Mouse (Mus musculus): Measurements from ENCODE around the gene Ano6. TPM values are rescaled to one million over a fixed set of nuclear protein-coding genes. Genes with fewer than 3 reads are reported as not detected.

Ano6 gene
- total RNA-seq, 1 experiment from 2014 or later = 32.2 TPM

DNA sequence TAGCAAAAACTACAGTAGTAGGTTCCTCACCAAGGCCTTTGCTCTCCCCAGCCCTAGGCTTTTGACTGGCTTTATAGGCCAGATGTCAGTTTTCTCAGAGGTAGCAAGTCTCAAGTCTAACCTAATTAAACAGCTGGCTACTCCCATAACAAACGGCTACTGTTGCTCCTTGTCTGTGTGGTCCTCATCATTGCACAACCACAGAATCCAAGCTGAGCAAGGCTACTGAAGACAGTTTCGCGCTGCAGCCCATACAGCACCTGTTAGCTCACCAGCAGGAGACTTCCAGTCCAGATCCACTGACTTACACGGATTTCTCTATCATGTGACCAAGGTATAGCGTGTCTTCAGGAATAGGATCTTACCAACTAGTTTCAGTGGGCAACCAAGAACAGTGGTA, 55.5 kb downstream of the Ano6 start:
- no peak for ATAC-seq (replicated peaks; ENCODE audit: low read depth, poor library complexity, severe bottlenecking)

- peak; percentile 55 for ATAC-seq (replicated peaks; ENCODE audit: low read depth, poor library complexity, severe bottlenecking)
Observed at GRCm38 (mm10) chr15:95848493-95849064, 57.9 kb downstream of the Ano6 start.

DNA sequence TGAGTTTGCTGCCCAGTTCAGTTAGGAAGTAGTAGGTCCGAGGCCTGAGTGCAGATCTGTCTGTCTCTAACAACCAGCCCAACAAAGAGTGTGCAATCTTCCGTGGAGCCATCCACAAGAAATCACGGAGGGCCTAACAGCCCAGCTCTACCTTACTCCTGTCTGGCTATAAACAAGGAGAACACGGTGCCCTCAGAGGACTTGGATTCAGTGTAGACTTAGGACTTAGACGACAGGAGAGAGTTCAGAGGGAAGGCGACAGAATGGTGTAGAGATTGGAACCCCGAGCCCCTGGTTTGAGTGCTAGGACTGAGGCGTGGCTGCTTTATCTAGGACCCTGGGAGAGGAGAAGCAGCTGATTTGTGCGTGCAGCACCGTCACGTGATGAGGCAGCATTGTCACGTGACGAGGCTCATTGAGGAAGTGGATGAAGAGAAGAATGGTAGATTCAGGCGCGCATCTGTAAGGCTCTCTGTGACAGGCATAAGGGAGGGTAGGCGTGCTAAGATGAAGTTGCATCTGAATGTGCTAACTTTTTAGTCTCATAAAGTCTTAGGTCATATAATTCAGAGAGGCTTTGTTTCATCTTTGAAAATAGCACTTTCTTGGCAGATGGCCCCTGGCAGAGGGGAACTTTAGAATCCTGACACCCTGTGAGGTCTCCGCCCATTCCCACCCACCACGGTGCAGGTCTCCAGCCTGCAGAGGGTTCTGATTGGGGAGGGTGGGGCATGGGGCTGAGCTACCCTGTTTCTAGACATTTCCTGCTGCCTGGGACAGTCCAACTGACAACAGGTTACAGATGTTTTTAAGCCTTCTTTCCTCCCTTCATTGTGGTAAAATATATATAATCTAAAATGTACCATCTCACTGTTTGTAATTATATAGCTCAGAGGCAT, 59.1 kb downstream of the Ano6 start:
- peak; percentile 41 for ATAC-seq (replicated peaks; ENCODE audit: low read depth, poor library complexity, severe bottlenecking)

DNA sequence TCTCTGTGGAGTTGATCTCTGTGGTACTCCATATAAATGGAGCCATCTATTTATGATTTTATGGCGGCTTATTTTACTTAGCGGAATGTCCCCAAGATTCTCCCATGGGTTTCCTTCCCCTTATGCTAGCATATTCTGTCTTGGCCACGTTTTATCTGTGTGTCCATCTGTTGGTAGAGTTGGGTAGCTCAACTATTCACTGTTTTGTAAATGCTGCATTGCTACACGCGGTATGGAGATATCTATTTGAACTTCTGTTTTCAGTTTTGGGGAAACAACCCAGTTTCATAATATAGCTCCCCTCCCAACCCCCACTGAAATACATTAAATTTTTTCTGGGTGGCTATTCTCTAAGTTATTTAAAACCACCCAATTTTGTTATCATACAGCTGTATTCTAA, 59.9 kb downstream of the Ano6 start:
- peak; percentile 91 for ATAC-seq (replicated peaks; ENCODE audit: low read depth, poor library complexity, severe bottlenecking)

- no peak for ATAC-seq (replicated peaks; ENCODE audit: low read depth, poor library complexity, severe bottlenecking)
Observed at GRCm38 (mm10) chr15:95855051-95855844, 64.6 kb downstream of the Ano6 start.

GRCm38 (mm10) chr15:95855953-95856352, 65.3 kb downstream of the Ano6 start:
- no peak for ATAC-seq (replicated peaks; ENCODE audit: low read depth, poor library complexity, severe bottlenecking)

GRCm38 (mm10) chr15:95856684-95857595, 66.3 kb downstream of the Ano6 start:
- no peak for ATAC-seq (replicated peaks; ENCODE audit: low read depth, poor library complexity, severe bottlenecking)

DNA sequence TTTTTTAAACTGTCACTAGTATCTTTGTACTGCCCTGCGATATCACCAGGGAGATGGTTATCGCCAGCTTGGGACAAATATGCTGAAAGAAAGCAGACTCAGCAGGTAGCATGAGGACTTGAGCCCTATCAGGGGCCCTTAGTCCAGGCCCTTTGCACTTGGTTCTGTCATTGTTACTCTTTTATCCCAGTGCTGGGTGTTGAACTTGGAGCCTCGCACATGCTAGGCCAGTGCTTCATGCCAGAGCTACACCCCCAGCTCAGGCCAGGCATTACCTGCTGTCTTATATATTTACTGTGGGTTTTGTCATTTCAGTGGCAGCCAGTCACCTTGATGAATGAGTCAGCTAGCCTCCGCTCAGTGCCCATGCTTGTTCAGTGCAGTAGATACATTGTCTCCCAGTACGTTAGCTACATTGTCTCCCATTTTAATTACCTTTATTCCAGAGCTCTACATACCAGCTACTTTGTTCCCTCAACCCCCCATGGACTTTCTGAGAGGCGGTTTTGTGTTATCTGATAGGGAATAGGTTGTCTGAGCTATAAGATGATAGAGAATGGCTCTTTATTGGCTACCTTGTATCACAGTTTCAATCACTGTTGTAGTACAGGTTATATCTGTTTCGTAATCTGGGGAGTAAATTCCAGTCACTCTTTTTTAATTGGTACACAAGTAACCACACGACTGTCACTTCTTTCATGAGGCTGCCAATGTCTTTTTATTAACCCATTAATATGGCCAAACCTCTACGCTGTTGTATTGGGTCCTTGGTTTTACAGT, 68.4 kb downstream of the Ano6 start:
- no peak for ATAC-seq (replicated peaks; ENCODE audit: low read depth, poor library complexity, severe bottlenecking)

GRCm38 (mm10) chr15:95863865-95864660, 73.4 kb downstream of the Ano6 start:
- no peak for ATAC-seq (replicated peaks; ENCODE audit: low read depth, poor library complexity, severe bottlenecking)

DNA sequence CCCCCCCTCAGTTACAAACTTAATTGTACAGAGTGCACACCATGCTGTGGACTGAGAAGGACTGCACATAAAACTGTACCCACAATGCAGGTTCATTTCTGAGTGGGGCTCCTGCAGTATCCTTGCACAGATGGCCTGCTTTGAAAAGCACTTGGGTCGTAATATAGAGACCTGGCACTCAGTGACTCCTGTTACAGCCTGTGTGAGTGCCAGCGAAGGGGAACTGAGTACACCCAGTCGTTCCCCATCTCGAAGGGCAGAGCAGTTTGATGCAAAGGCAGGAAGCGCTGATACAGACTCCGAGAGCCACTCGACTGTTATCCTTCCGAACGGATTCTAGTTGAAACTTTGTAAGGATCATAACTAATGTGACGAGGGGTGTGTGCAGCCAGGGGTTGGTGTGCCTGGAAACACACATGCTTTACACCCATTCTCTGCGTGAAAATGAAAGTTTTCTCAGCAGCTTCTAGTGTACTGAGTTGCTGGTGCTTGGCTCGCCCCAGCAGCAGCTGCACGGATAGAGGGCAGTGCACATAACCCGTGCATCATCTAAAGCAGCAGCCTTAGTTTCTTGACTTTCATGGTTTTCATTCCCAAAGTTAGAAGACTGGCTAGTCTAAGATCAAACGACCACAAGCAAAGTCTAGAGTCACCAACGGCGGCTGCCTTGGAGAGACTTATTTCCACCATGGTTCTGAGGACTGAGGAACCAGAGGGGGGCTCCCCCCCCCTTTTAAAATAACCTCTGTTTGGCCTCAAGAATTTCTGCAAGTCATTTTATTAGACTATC, 74.9 kb downstream of the Ano6 start:
- no peak for ATAC-seq (replicated peaks; ENCODE audit: low read depth, poor library complexity, severe bottlenecking)

DNA sequence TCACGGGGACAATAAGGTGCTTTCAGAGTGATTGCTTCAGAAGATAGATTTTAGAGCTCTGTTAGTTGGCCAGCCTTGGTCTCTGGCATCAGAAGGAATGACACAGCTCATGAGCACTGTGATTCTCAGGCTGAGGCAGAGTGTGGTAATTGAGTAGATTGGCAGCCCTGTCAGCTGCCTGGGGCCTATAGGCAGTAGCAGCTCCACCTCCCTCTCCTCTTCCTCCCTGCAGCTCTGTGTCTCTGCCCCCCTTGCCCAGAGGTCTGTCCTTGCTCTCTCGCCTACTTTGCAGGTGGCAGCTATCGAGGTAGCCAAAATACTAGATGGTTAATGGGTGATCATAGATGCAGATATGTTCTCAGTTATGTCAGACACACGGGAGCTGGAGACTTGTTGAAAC, 77.5 kb downstream of the Ano6 start:
- ATAC-seq (replicated peaks; ENCODE audit: low read depth, poor library complexity, severe bottlenecking) = no peak

DNA sequence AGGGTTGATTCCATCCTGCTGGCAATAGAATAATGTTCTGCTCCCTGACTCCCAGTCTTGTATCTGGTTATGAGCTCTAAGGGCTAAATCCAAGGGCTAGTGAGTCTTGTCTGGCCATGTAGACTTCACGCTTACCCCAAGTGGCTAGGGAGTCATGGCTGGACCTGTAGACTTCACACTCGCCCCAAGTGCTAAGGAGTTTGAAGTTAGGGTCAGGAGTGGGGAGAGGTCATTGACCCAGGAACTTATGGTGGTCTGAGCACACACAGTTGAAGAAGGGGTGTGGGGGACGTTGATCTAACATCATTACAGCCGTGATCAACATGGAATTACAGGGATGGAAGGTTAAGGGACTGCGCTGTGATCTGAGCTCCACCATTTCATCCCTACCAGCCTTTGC, 79.0 kb downstream of the Ano6 start:
- ATAC-seq (replicated peaks; ENCODE audit: low read depth, poor library complexity, severe bottlenecking) = no peak

DNA sequence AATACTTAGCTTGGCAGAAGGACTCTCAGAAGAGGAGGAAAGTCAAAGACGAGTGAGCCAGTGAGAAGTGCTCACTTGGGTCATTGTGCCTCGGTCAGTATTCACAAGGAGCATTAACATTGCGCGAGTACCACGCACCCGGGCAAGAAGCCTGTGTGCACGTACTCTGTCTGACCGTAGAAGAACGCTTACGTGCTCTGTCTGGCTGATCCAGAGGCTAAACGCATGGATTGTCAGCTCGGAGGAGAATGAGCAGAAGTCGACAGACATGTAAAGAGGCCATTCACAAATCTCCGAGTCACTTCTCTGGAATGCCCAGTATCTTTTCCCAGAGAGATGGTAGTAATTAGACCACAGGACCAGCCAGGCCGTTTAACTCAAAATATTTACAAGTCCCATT, 81.0 kb downstream of the Ano6 start:
- ATAC-seq (replicated peaks; ENCODE audit: low read depth, poor library complexity, severe bottlenecking) = no peak

DNA sequence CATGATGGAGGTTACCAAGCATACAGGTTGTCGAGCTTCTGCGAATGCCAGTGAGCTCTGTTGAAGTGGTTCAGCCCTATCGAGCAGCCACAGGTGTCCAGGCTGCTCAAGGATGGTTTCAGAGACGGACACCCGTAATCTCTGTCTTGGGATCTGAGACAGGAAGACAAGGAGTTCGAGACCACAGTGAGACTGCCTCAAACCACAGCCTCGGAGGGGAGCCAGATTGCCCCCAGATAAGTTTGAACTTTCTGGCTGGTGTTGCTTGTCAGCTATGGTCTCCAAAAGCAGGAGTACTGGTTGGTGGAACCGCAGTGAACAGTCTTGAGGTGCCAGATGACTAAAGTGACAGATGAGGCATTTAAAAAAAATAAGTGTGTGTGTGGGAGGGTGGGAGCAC, 81.8 kb downstream of the Ano6 start:
- peak; percentile 59 for ATAC-seq (replicated peaks; ENCODE audit: low read depth, poor library complexity, severe bottlenecking)

- no peak for ATAC-seq (replicated peaks; ENCODE audit: low read depth, poor library complexity, severe bottlenecking)
Observed at GRCm38 (mm10) chr15:95873276-95873675, 82.6 kb downstream of the Ano6 start.

DNA sequence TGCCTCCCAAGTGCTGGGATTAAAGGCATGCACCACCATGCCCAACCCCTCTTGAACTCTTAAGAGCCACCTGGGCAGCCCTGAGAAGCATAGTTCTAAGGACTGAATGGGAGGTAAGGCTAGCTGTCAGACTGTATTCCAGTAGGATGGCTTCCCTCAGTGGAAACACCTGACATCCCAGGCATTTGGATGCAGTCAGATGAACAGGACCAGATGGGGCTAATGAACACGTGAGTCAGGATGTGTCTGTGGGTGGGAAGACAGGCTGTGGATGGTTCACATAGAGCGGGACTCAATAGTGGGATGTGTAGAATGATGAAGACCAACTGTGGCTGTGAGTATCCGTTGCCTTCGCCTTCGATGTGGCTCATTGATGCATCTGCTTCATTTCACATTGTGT, 83.6 kb downstream of the Ano6 start:
- no peak for ATAC-seq (replicated peaks; ENCODE audit: low read depth, poor library complexity, severe bottlenecking)

DNA sequence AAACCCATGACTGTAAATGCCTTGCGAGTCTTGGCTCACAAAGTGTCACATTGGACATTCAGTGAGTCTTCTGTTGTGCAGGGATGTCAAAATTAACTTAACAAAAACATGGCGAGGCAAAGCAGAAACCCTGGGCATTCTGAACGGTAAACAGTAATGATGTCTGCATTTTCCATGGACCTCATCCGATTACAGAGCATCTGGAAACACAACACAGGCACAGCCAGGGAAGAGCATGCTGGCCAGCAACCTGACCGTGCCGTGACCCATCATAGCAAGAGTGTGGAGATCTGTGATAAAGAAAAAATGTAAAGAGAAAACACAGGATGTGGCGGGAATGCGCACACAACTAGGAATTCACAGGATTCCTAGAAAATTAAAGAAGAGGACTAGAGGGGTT, 84.1 kb downstream of the Ano6 start:
- ATAC-seq (replicated peaks; ENCODE audit: low read depth, poor library complexity, severe bottlenecking) = no peak

GRCm38 (mm10) chr15:95875898-95876297, 85.3 kb downstream of the Ano6 start:
- ATAC-seq (replicated peaks; ENCODE audit: low read depth, poor library complexity, severe bottlenecking) = 0 out of 2 replicates have a peak, but pooled peaks have one; percentile 11
